Mouse (Mus musculus): Measurements from ENCODE around the gene Ccnc. TPM values are rescaled to one million over a fixed set of nuclear protein-coding genes. Genes with fewer than 3 reads are reported as not detected.
A peak's percentile ranks its signal among the peaks of the same experiment; 100 is the strongest.
"Not testable (repeated sequence)": the region's sequence is repeated elsewhere in the genome, so short reads cannot be mapped to it uniquely, and the experiment has no call there.

Gene Ccnc
- polyA plus RNA-seq, 1 experiment from 2014 or later, result 79.5 TPM

- no peaks in the 10 kb centered on the region for H3K9me3 ChIP-seq (ENCODE audit: control insufficient read depth, low read length)
- DNase-seq (ENCODE audit: low spot score), result no peak
- H3K4me2 ChIP-seq (ENCODE audit: low read depth), result no peak overlapping the region
- no peak for ATAC-seq (ENCODE audit: insufficient read depth, low FRiP score, low TSS enrichment)
- H3K27ac ChIP-seq (ENCODE audit: low read depth, low read length), result no peak overlapping the region
- WGBS, result 57% methylated on average over 1 of the region's 1 CpGs
- H3K27me3 ChIP-seq (ENCODE audit: control insufficient read depth, insufficient read depth, low read length), result no peaks in the 10 kb centered on the region
- no peaks in the 10 kb centered on the region for H3K4me1 ChIP-seq (ENCODE audit: control insufficient read depth, insufficient read depth, low read length)
- no peaks in the 10 kb centered on the region for H3K36me3 ChIP-seq (ENCODE audit: control insufficient read depth, insufficient read depth, low read length)
- no peak overlapping the region for H3K4me3 ChIP-seq (ENCODE audit: low read depth, low read length)
- no peak overlapping the region for H3K9ac ChIP-seq (ENCODE audit: low read length)
Measured at GRCm38 (mm10) chr4:21705046-21705445, 22.5 kb upstream of the Ccnc start.

DNA sequence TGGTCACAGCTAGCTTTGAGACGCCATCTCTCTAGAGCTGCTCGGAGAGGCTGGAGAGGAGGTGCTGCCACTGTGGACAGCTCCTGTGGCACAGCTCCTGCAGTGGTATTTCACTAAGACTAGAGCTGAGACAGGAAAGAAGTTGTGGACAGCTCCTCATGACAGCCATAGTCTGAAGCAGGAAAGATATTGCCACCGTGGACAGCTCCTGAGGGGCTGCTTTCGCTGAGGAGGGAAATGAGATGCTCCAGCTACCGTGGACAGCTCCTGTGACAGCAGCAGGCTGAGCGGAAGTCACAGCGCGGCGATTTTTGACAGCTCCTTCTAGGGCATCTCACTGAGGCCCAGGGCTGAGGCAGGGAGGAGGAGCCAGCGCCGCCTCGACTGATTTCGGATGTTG lies 15.4 kb upstream of the Ccnc start:
- H3K9ac ChIP-seq (ENCODE audit: low read length), result no peak overlapping the region
- no peaks in the 10 kb centered on the region for H3K9me3 ChIP-seq (ENCODE audit: control insufficient read depth, low read length)
- 7% methylated on average over 13 of the region's 13 CpGs for WGBS
- H3K27ac ChIP-seq (ENCODE audit: low read depth, low read length), result no peak overlapping the region
- no peaks in the 10 kb centered on the region for H3K4me1 ChIP-seq (ENCODE audit: control insufficient read depth, insufficient read depth, low read length)
- no peak overlapping the region for H3K4me3 ChIP-seq (ENCODE audit: low read depth, low read length)
- H3K36me3 ChIP-seq (ENCODE audit: control insufficient read depth, insufficient read depth, low read length), result no peaks in the 10 kb centered on the region
- peak; percentile 78 for DNase-seq (ENCODE audit: low spot score)
- ATAC-seq (ENCODE audit: insufficient read depth, low FRiP score, low TSS enrichment), result peak; percentile 31; the same call in 1 of the 2 replicates
- H3K4me2 ChIP-seq (ENCODE audit: low read depth), result no peak overlapping the region; the same call in 1 of the 2 replicates
- no peaks in the 10 kb centered on the region for H3K27me3 ChIP-seq (ENCODE audit: control insufficient read depth, insufficient read depth, low read length)

DNA sequence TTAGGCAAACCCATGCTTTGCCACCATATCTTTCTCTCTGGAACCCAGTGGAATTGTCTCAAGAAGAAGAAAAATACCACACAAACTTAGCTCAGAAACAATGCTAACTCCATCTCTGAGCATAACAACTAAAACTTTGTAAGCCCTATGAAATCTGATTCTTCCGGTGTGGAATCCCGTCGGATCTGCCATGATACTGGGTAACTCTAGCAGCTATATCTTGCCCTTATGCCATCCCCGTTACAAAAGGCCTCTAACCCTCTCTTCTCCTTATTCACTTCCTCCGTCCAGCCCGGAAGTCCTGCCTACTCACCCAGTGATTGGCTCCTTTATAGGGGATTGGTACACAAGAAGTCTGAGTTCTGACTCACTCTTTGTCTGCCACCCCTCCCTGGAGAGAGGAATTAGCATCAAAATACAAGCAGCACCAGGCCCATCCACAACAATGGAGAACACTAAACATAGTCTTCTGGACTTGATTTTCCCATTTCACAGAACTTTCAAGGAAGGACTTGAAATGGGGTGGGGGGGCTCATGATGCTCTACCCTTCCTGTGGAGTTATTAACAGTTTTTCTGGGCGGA lies 4.7 kb upstream of the Ccnc start:
- Histone ChIP-seq H3K4me2 (ENCODE audit: low read depth) (no peak overlapping the region), H3K27ac (ENCODE audit: low read depth, low read length) (no peak overlapping the region), H3K9me3 (ENCODE audit: control insufficient read depth, low read length) (no peaks in the 10 kb centered on the region), H3K36me3 (ENCODE audit: control insufficient read depth, insufficient read depth, low read length) (no peaks in the 10 kb centered on the region), H3K27me3 (ENCODE audit: control insufficient read depth, insufficient read depth, low read length) (no peaks in the 10 kb centered on the region), H3K4me1 (ENCODE audit: control insufficient read depth, insufficient read depth, low read length) (no peaks in the 10 kb centered on the region), H3K4me3 (ENCODE audit: low read depth, low read length) (no peak overlapping the region), H3K9ac (ENCODE audit: low read length) (no peak overlapping the region)
- DNase-seq (ENCODE audit: low spot score), result peak; percentile 35
- 53% methylated on average over 7 of the region's 7 CpGs for WGBS
- ATAC-seq (ENCODE audit: insufficient read depth, low FRiP score, low TSS enrichment), result peak; percentile 29; the same call in 1 of the 2 replicates

DNA sequence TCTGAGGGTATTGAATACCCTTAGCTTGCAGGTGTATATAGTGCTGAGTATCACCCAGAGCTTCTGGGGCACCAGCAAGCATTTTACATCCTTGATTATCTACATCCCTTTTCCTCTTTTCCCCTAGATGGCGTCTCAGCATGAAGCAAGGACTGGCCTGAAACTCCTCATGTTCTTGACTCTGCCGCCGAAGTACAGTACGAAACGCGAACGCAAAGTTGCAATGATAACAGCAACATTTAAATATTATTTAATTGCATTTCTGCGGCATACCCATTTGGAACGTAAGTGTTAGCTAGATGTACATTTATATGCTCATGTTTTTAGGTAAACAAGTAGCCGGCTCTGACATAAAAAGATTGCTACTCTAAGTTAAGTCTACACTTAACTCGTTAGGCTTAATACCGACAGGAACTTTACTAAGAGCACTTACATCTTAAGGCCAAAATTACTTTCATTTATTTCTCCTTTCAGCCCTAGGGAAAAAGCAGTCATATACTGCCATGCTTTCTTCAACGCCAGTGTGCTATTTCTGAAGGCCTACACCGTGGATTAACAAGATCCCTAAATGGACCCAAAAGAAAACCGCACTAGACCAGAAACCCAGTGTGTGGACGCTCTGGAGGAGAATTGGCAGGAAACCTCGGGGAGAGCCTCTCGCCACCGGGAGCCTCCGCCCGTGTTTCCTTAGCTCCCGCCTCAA lies 438 bp upstream of the Ccnc start:
- Histone ChIP-seq H3K9me3 (ENCODE audit: control insufficient read depth, low read length) (no peaks in the 10 kb centered on the region), H3K27ac (ENCODE audit: low read depth, low read length) (peak overlapping the region; percentile 63), H3K27me3 (ENCODE audit: control insufficient read depth, insufficient read depth, low read length) (no peaks in the 10 kb centered on the region), H3K9ac (ENCODE audit: low read length) (peak overlapping the region; percentile 83), H3K4me3 (ENCODE audit: low read depth, low read length) (peak overlapping the region; percentile 89), H3K36me3 (ENCODE audit: control insufficient read depth, insufficient read depth, low read length) (no peaks in the 10 kb centered on the region), H3K4me1 (ENCODE audit: control insufficient read depth, insufficient read depth, low read length) (peaks cover 7% of the 10 kb centered on the region), H3K4me2 (ENCODE audit: low read depth) (peak overlapping the region; percentile 76)
- WGBS, result 1% methylated on average over 22 of the region's 22 CpGs
- ATAC-seq (ENCODE audit: insufficient read depth, low FRiP score, low TSS enrichment) (peak; percentile 49; the same call in 1 of the 2 replicates), DNase-seq (ENCODE audit: low spot score) (peak; percentile 39)

GRCm38 (mm10) chr4:21739169-21739568 lies 11.7 kb downstream of the Ccnc start:
- 98% methylated on average over 4 of the region's 4 CpGs for WGBS
- Histone ChIP-seq H3K9me3 (ENCODE audit: control insufficient read depth, low read length) (no peaks in the 10 kb centered on the region), H3K4me1 (ENCODE audit: control insufficient read depth, insufficient read depth, low read length) (no peaks in the 10 kb centered on the region), H3K27ac (ENCODE audit: low read depth, low read length) (no peak overlapping the region), H3K9ac (ENCODE audit: low read length) (no peak overlapping the region), H3K27me3 (ENCODE audit: control insufficient read depth, insufficient read depth, low read length) (no peaks in the 10 kb centered on the region), H3K4me2 (ENCODE audit: low read depth) (no peak overlapping the region), H3K36me3 (ENCODE audit: control insufficient read depth, insufficient read depth, low read length) (no peaks in the 10 kb centered on the region), H3K4me3 (ENCODE audit: low read depth, low read length) (no peak overlapping the region)
- ATAC-seq (ENCODE audit: insufficient read depth, low FRiP score, low TSS enrichment) (no peak), DNase-seq (ENCODE audit: low spot score) (no peak)

DNA sequence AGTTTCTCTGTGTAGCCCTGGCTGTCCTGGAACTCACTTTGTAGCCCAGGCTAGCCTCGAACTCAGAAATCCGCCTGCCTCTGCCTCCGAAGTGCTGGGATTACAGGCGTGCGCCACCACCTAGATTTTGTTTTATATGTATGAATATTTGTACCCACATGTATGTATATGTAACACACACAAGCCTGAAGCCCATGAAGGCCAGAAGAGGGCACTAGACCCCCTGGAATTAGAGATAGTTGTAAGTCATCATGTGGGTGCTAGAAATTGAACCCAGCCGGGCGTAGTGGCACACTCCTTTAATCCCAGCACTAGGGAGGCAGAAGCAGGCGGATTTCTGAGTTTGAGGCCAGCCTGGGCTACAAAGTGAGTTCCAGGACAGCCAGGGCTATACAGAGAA lies 16.6 kb downstream of the Ccnc start:
- not testable (repeated sequence) for H3K9ac ChIP-seq (ENCODE audit: low read length); H3K36me3 ChIP-seq (ENCODE audit: control insufficient read depth, insufficient read depth, low read length); H3K4me3 ChIP-seq (ENCODE audit: low read depth, low read length); ATAC-seq (ENCODE audit: insufficient read depth, low FRiP score, low TSS enrichment); DNase-seq (ENCODE audit: low spot score); H3K27ac ChIP-seq (ENCODE audit: low read depth, low read length); H3K4me2 ChIP-seq (ENCODE audit: low read depth); H3K27me3 ChIP-seq (ENCODE audit: control insufficient read depth, insufficient read depth, low read length); H3K4me1 ChIP-seq (ENCODE audit: control insufficient read depth, insufficient read depth, low read length); H3K9me3 ChIP-seq (ENCODE audit: control insufficient read depth, low read length)
- WGBS, result 96% methylated on average over 8 of the region's 8 CpGs

DNA sequence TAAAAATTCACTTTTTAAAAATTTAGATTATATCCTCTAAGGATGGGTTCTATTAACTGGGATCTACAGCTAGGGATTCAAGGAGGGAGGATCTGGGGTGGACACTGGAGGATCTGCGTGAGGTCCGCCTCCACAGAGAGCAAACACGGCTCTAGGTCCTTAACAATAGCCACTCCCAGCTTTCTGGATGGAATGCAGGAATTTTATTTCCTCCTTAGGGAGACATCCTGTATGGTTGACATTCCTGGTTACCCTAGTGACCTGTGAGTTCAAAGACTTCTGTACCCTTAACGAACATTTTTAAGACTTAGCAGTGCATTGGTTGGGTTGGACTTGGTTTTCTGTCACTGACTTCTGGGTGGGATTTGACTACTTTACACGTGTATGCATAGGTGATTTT lies 18.2 kb downstream of the Ccnc start:
- Histone ChIP-seq H3K36me3 (ENCODE audit: control insufficient read depth, insufficient read depth, low read length) (no peaks in the 10 kb centered on the region; the same call in 1 of the 2 replicates), H3K9ac (ENCODE audit: low read length) (no peak overlapping the region), H3K9me3 (ENCODE audit: control insufficient read depth, low read length) (no peaks in the 10 kb centered on the region), H3K4me2 (ENCODE audit: low read depth) (no peak overlapping the region), H3K4me3 (ENCODE audit: low read depth, low read length) (no peak overlapping the region), H3K27ac (ENCODE audit: low read depth, low read length) (no peak overlapping the region), H3K27me3 (ENCODE audit: control insufficient read depth, insufficient read depth, low read length) (no peaks in the 10 kb centered on the region), H3K4me1 (ENCODE audit: control insufficient read depth, insufficient read depth, low read length) (no peaks in the 10 kb centered on the region)
- 77% methylated on average over 5 of the region's 5 CpGs for WGBS
- ATAC-seq (ENCODE audit: insufficient read depth, low FRiP score, low TSS enrichment), result no peak
- DNase-seq (ENCODE audit: low spot score), result no peak

DNA sequence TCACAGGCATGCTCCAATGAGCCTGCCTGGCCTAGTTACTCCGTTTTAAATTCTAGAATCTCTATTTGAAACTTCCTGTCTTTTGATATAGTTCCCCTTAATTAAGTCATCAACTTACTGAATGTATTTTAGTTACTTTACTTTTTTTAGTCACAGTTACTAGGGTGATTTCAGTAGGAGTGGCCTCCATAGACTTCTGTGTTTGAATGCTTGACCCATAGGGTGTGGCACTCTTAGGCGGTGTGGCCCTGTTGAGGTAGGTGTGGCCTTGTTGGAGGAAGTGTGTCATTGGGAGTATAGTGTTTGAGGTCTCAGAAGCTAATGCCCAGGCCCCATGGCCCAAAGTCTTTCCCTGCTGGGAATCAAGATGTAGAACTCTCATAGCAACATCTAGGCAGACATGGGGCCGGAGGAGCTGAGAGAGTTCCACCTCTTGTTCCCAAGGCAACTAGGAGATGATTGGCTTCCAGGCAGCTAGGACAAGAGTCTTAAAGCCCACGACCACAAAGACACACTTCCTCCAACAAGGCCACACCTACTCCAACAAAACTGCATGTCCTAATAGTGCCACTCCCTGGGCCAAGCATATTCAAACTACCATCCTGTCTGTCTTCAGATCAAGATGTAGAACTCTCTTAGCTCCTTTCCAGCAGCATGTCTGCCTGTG lies 27.8 kb downstream of the Ccnc start:
- H3K27me3 ChIP-seq (ENCODE audit: control insufficient read depth, insufficient read depth, low read length), result no peaks in the 10 kb centered on the region
- no peak for DNase-seq (ENCODE audit: low spot score)
- no peak for ATAC-seq (ENCODE audit: insufficient read depth, low FRiP score, low TSS enrichment)
- no peak overlapping the region for H3K9ac ChIP-seq (ENCODE audit: low read length)
- H3K4me3 ChIP-seq (ENCODE audit: low read depth, low read length), result no peak overlapping the region
- H3K27ac ChIP-seq (ENCODE audit: low read depth, low read length), result no peak overlapping the region
- 70% methylated on average over 4 of the region's 4 CpGs for WGBS
- no peaks in the 10 kb centered on the region for H3K9me3 ChIP-seq (ENCODE audit: control insufficient read depth, low read length)
- no peak overlapping the region for H3K4me2 ChIP-seq (ENCODE audit: low read depth)
- no peaks in the 10 kb centered on the region for H3K4me1 ChIP-seq (ENCODE audit: control insufficient read depth, insufficient read depth, low read length)
- no peaks in the 10 kb centered on the region for H3K36me3 ChIP-seq (ENCODE audit: control insufficient read depth, insufficient read depth, low read length)

All from neural tube, embryonic 11.5 days (tissue).